Mouse (Mus musculus) liver, adult 2 months (tissue): ENCODE results near the gene Foxp1.

Experiments
- CTCF ChIP-seq: fragments of 200-500 bp; IDR thresholded peaks from 2 replicates; pipeline ENCODE4 v1.5.1; 2011; ENCODE audit warnings: low read depth, low read length, control low read depth
- POLR2A ChIP-seq: fragments of 200-500 bp; IDR thresholded peaks from 2 replicates; pipeline ENCODE4 v1.6.1; 2011; ENCODE audit warnings: low read length, control low read depth; ENCODE audit not compliant: insufficient read depth; ENCODE audit errors: extremely low read depth

DNA sequence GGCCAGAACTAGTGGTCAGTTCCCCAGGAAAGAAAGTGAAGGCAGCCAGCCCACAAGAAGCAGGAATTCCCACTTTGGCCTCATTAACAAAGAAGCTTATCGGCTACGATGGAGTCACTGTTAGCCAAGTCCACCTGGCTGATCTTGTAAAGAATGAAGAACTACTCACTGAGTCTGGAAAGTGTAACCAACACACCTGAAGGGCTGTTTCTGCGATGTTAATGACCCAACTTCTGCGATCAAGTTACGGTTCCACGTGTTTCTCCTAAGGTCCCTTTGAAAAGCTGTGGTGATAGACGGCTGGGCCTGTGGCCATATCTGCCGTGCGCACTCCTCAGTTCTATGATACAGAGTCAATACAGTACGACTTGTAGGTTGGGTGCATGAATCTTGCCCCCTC is 33.1 kb downstream of the Foxp1 start:
- TF ChIP-seq CTCF = no peak
- no peak for TF ChIP-seq POLR2A
